Comparison of ENCODE assay signal across 9 mouse cellular contexts in the genomic region with DNA sequence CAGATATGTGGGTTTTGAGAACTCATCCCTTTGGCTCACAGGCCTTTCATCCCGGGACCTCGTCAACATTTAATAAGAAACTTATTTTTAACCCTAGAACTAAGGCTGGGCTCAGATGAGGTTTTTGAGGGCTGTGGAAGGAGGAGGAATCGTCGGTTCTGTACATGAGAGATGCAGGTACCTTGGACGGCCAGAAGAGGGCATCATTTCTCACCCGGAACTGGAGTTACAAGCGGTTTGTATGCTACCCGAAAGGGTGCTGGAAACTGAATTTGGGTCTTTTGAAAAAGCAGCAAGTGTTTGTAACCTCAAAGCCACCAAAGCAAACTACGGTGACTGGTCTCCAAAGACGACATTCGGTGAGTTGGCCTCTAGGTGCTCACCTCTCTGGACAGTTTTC. TPM values are rescaled to one million over a fixed set of nuclear protein-coding genes. Genes with fewer than 3 reads are reported as not detected.
DNase-seq lines count a peak whose midpoint lies in the region; ATAC-seq and TF ChIP-seq lines count a peak whose summit lies in the region.
"Had no signal": no experiment of that assay in that cellular context is flagged by ENCODE, and none has a peak within 500 bp of the region (broad histone marks: within the 10 kb centered on the region; RNA-seq: fewer than 3 reads in every experiment).

No protein-coding gene starts in this region.

- H3K9ac ChIP-seq in ES-E14 (ENCODE audit: insufficient read depth, low read depth, low read length, poor library complexity, severe bottlenecking) = peak overlapping the region; percentile 33; the same call in 1 of the 2 replicates
- H3K9ac ChIP-seq: embryonic facial prominence, embryonic 13.5 days had no signal

- TF ChIP-seq CTCF in layer of hippocampus, adult 2 months (conservative IDR thresholded peaks at IDR 0.05) = peak; percentile 57

- peak; percentile 50; the same call in 1 of the 2 replicates for ATAC-seq in megakaryocyte progenitor cell, adult 5-6 weeks (replicated peaks; ENCODE audit: poor library complexity)

- in situ Hi-C loops in ES-E14 (cut with MboI; ENCODE audit: low sequenced_read_pairs in 2 of 2, unreplicated experiment in 2 of 2) = no loop called here

- DNase-seq in layer of hippocampus, adult 2 months (ENCODE audit: low spot score in 2 of 2) = no peak
- DNase-seq in layer of hippocampus, adult 8-10 months (ENCODE audit: low spot score in 2 of 2) = no peak
- peak; percentile 27 for DNase-seq in CD4-positive helper T cell, adult 2 months (ENCODE audit: low read depth, low spot score)
- DNase-seq in ES-E14 (ENCODE audit: low read depth, low spot score) = no peak
- no peak for DNase-seq in cerebellum, adult 11 months
- no peak for DNase-seq in layer of hippocampus, postnatal 14 days (ENCODE audit: low spot score in 2 of 2)
- DNase-seq: gastrocnemius, postnatal 25 days had no signal

- H3K27ac ChIP-seq in layer of hippocampus, adult 2 months = no peak overlapping the region
- H3K27ac ChIP-seq in ES-E14 (ENCODE audit: insufficient read depth, low read depth, low read length, poor library complexity, severe bottlenecking) = no peak overlapping the region
- H3K27ac ChIP-seq: embryonic facial prominence, embryonic 13.5 days had no signal

- peaks cover 0 to 9% of the 10 kb centered on the region in 2 experiments; a peak in 2 of 4 replicates for H3K4me1 ChIP-seq in ES-E14 (ENCODE audit: control insufficient read depth in 2 of 2, insufficient read depth in 2 of 2, low read length in 2 of 2, poor library complexity in 1 of 2)

- no peak overlapping the region for H3K4me3 ChIP-seq in layer of hippocampus, adult 2 months
- H3K4me3 ChIP-seq in ES-E14 (ENCODE audit: insufficient read depth in 1 of 2, low read depth in 1 of 2, low read length in 2 of 2, poor library complexity in 1 of 2, severe bottlenecking in 1 of 2) = peak overlapping the region in 1 of 2 experiments; percentile 33; a peak in 2 of 4 replicates
- H3K4me3 ChIP-seq: embryonic facial prominence, embryonic 13.5 days had no signal

- H3K9me3 ChIP-seq in ES-E14 (ENCODE audit: control insufficient read depth, insufficient read depth, low read depth, low read length) = no peaks in the 10 kb centered on the region
- H3K9me3 ChIP-seq: embryonic facial prominence, embryonic 13.5 days had no signal

- no peaks in the 10 kb centered on the region for H3K36me3 ChIP-seq in ES-E14 (ENCODE audit: control insufficient read depth, insufficient read depth, low read length, poor library complexity, severe bottlenecking)
- H3K36me3 ChIP-seq: embryonic facial prominence, embryonic 13.5 days had no signal

TF ChIP-seq in ES-E14, 5 proteins besides CTCF, POLR2A, EP300 and RAD21:
- TF ChIP-seq CHD2 (IDR thresholded peaks at IDR 0.05; ENCODE audit: low read depth, low read length) = no peak
- 0 out of 2 replicates have a peak, but pooled peaks have one; percentile 14 for TF ChIP-seq ZC3H11A (IDR thresholded peaks at IDR 0.05; ENCODE audit: borderline replicate concordance, low read depth, low read length)
- no peak for TF ChIP-seq MAFK (IDR thresholded peaks at IDR 0.05; ENCODE audit: insufficient read depth, low read depth, low read length)

RNA-seq across cellular contexts. Expression of a gene that starts 24.9 kb away (rescaled TPM):
- total RNA-seq in layer of hippocampus, adult 2 months (2021) = 10 to 100 TPM; 81.8 to 98.6 TPM
- 100 to 1,000 TPM in 1 of 4 experiments, 10 to 100 TPM in 3; 78.9 to 102 (median 84.5) TPM for total RNA-seq in layer of hippocampus, adult 8-10 months (2022)
- total RNA-seq in ES-E14 (2012; rRNA removed) = 128 and 140 TPM in 2 replicates
- 95.4 and 118 TPM in 2 replicates for total RNA-seq in megakaryocyte progenitor cell, adult 5-6 weeks (2015)
- 66.7 and 79.8 TPM in 2 replicates for total RNA-seq in megakaryocyte progenitor cell, adult 5-6 weeks (2017)
- total RNA-seq in layer of hippocampus, postnatal 14 days (2021) = 100 to 1,000 TPM; 102 TPM
